Mouse (Mus musculus) liver, adult 2 months (tissue): ENCODE data around the gene Chchd3.

Source experiments
- CTCF ChIP-seq: fragments of 200-500 bp; IDR thresholded peaks from 2 replicates; pipeline ENCODE4 v1.5.1; 2011; ENCODE audit warnings: low read depth, low read length, control low read depth
- POLR2A ChIP-seq: fragments of 200-500 bp; IDR thresholded peaks from 2 replicates; pipeline ENCODE4 v1.6.1; 2011; ENCODE audit warnings: low read length, control low read depth; ENCODE audit not compliant: insufficient read depth; ENCODE audit errors: extremely low read depth

GRCm38 (mm10) chr6:32983876-32984275 is 76.2 kb downstream of the Chchd3 start:
- TF ChIP-seq POLR2A: no peak
- no peak for TF ChIP-seq CTCF
